Mouse (Mus musculus) CH12.LX (cell line): Measurements from ENCODE around the gene Gemin6. TPM values are rescaled to one million over a fixed set of nuclear protein-coding genes. Genes with fewer than 3 reads are reported as not detected.

Source experiments
- DNase-seq: peaks from one replicate; pipeline ENCODE4 v3.0.0-alpha.2; 2013; ENCODE audit errors: extremely low read depth
- H3K27ac ChIP-seq: 2 replicates; pipeline ENCODE4 v1.5.1; 2012; ENCODE audit warnings: low read depth, mild to moderate bottlenecking, control low read depth, moderate library complexity; ENCODE audit not compliant: insufficient read depth
- H3K27me3 ChIP-seq: replicated peaks from 2 replicates; pipeline ENCODE3; 2012; ENCODE audit warnings: inconsistent platforms
- H3K36me3 ChIP-seq, 2 experiments: replicated peaks in 1 of 2; 2 replicates each; pipeline versions ENCODE3 to v1.6.1; 2012; ENCODE audit warnings: inconsistent platforms in 1 of 2, low read length in 1 of 2, mild to moderate bottlenecking in 1 of 2, mixed read lengths in 1 of 2, moderate library complexity in 1 of 2; ENCODE audit not compliant: control insufficient read depth in 1 of 2, insufficient read depth in 1 of 2
- H3K4me1 ChIP-seq, 2 experiments: 2 replicates each; pipeline ENCODE4 v1.6.1; 2012; ENCODE audit warnings: inconsistent platforms in 1 of 2, moderate library complexity in 1 of 2; ENCODE audit not compliant: insufficient read depth in 2 of 2, control insufficient read depth in 1 of 2
- H3K4me2 ChIP-seq: 2 replicates; pipeline ENCODE4 v1.6.1; 2012; ENCODE audit warnings: low read depth, mild to moderate bottlenecking, control low read depth; ENCODE audit not compliant: poor library complexity, insufficient read depth, severe bottlenecking
- H3K4me3 ChIP-seq, 3 experiments: fragments of 150-350 bp in 1 of 3; sonication (generic) in 1 of 3; replicated peaks in 1 of 3; 2 replicates each; pipeline versions ENCODE3 to v1.5.1; 2011 to 2012; ENCODE audit warnings: low read depth in 2 of 3, low read length in 2 of 3, mild to moderate bottlenecking in 2 of 3, moderate library complexity in 2 of 3, control low read depth in 1 of 3, improper control_type of control experiment in 1 of 3, inconsistent platforms in 1 of 3, mixed read lengths in 1 of 3; ENCODE audit not compliant: poor library complexity in 1 of 3
- H3K79me2 ChIP-seq: replicated peaks from 2 replicates; pipeline ENCODE4 v1.6.1; 2012; ENCODE audit warnings: mild to moderate bottlenecking, moderate library complexity; ENCODE audit not compliant: control insufficient read depth, poor library complexity, insufficient read depth, severe bottlenecking; ENCODE audit errors: extremely low read depth
- H3K9ac ChIP-seq: 2 replicates; pipeline ENCODE4 v1.6.1; 2012; ENCODE audit warnings: low read depth, mild to moderate bottlenecking, control low read depth, moderate library complexity; ENCODE audit not compliant: insufficient read depth
- H3K9me3 ChIP-seq: replicated peaks from 2 replicates; pipeline ENCODE3; 2012; ENCODE audit warnings: low read length, inconsistent platforms, mixed read lengths
- BHLHE40 ChIP-seq: IDR thresholded peaks from 2 replicates; pipeline ENCODE4 v1.6.1; 2011; ENCODE audit warnings: mild to moderate bottlenecking, low read depth, low read length, improper control_type of control experiment
- CHD1 ChIP-seq: IDR thresholded peaks from 2 replicates; pipeline ENCODE4 v1.6.1; 2012; ENCODE audit warnings: low read depth, low read length, improper control_type of control experiment, inconsistent platforms
- CHD2 ChIP-seq: IDR thresholded peaks from 2 replicates; pipeline ENCODE4 v1.6.1; 2011; ENCODE audit warnings: low read length, improper control_type of control experiment
- CTCF ChIP-seq, 2 experiments: IDR thresholded peaks in 1 of 2; conservative IDR thresholded peaks in 1 of 2; 2 replicates each; pipeline ENCODE4 v1.5.1; 2011 to 2012; ENCODE audit warnings: low read depth in 2 of 2, low read length in 2 of 2, improper control_type of control experiment in 1 of 2, inconsistent platforms in 1 of 2, mild to moderate bottlenecking in 1 of 2, moderate library complexity in 1 of 2
- E2F4 ChIP-seq: IDR thresholded peaks from 2 replicates; pipeline ENCODE4 v1.6.1; 2011; ENCODE audit warnings: low read depth, low read length, improper control_type of control experiment; ENCODE audit not compliant: insufficient replicate concordance
- EP300 ChIP-seq: IDR thresholded peaks from 2 replicates; pipeline ENCODE4 v1.6.1; 2011; ENCODE audit warnings: low read length, improper control_type of control experiment
- IRF4 ChIP-seq: IDR thresholded peaks from 2 replicates; pipeline ENCODE4 v1.6.1; 2014; ENCODE audit warnings: low read depth, mild to moderate bottlenecking, inconsistent platforms, low read length, improper control_type of control experiment
- JUND ChIP-seq: conservative IDR thresholded peaks from 2 replicates; pipeline ENCODE4 v1.6.1; 2011; ENCODE audit warnings: low read depth, low read length, improper control_type of control experiment
- MXI1 ChIP-seq: IDR thresholded peaks from 2 replicates; pipeline ENCODE4 v1.6.1; 2011; ENCODE audit warnings: mild to moderate bottlenecking, low read depth, low read length, improper control_type of control experiment
- NELFE ChIP-seq: IDR thresholded peaks from 2 replicates; pipeline ENCODE4 v1.6.1; 2011; ENCODE audit warnings: low read depth, low read length, improper control_type of control experiment
- PAX5 ChIP-seq: IDR thresholded peaks from 2 replicates; pipeline ENCODE4 v1.6.1; 2012; ENCODE audit warnings: low read length, inconsistent platforms, mixed read lengths
- POLR2A ChIP-seq: IDR thresholded peaks from 2 replicates; pipeline ENCODE4 v1.6.1; 2011; ENCODE audit warnings: low read depth, mild to moderate bottlenecking, improper control_type of control experiment, low read length
- RAD21 ChIP-seq: IDR thresholded peaks from 2 replicates; pipeline ENCODE4 v1.6.1; 2011; ENCODE audit warnings: low read depth, mild to moderate bottlenecking, low read length, improper control_type of control experiment, moderate library complexity
- RCOR1 ChIP-seq: conservative IDR thresholded peaks from 2 replicates; pipeline ENCODE4 v1.6.1; 2012; ENCODE audit warnings: low read depth, mild to moderate bottlenecking, inconsistent platforms, low read length, improper control_type of control experiment
- SMC3 ChIP-seq: IDR thresholded peaks from 2 replicates; pipeline ENCODE4 v1.6.1; 2011; ENCODE audit warnings: low read depth, low read length, improper control_type of control experiment
- TBP ChIP-seq: conservative IDR thresholded peaks from 2 replicates; pipeline ENCODE4 v1.6.1; 2011; ENCODE audit warnings: low read depth, low read length, improper control_type of control experiment
- TCF12 ChIP-seq: IDR thresholded peaks from 2 replicates; pipeline ENCODE4 v1.6.1; 2014; ENCODE audit warnings: low read depth, mild to moderate bottlenecking, inconsistent platforms, low read length, improper control_type of control experiment
- ZC3H11A ChIP-seq: IDR thresholded peaks from 2 replicates; pipeline ENCODE4 v1.6.1; 2012; ENCODE audit warnings: low read depth, mild to moderate bottlenecking, inconsistent platforms, low read length, improper control_type of control experiment
- ZKSCAN1 ChIP-seq: IDR thresholded peaks from 2 replicates; pipeline ENCODE4 v1.6.1; 2012; ENCODE audit warnings: low read depth, inconsistent platforms, low read length, improper control_type of control experiment, borderline replicate concordance
- ZNF384 ChIP-seq: IDR thresholded peaks from 2 replicates; pipeline ENCODE4 v1.6.1; 2012; ENCODE audit warnings: low read depth, low read length, improper control_type of control experiment, inconsistent platforms
- dilution Hi-C: fragments of 300-500 bp; cut with MboI; formaldehyde crosslinking; loops from 2 replicates; pipeline ENCODE4 v1.14.3; 2020; ENCODE audit warnings: low sequenced_read_pairs; ENCODE audit not compliant: extremely low pct_unique_long_range_greater_than_20kb, extremely low pct_ligation_motif_present
- in situ Hi-C: fragments of 300-500 bp; cut with MboI; formaldehyde crosslinking; loops from 3 replicates; pipeline ENCODE4 v1.14.3; 2019; ENCODE audit warnings: low sequenced_read_pairs, low pct_ligation_motif_present, low pct_unique_long_range_greater_than_20kb, mixed read lengths
- polyA plus RNA-seq: library from polyadenylated mRNA; unstranded; fragments of >175 nt; gene quantifications from 2 replicates; pipeline ENCODE4 v1.2.1, GENCODE M21; 2012; ENCODE audit warnings: low read depth; ENCODE audit not compliant: insufficient read length
- total RNA-seq, 2 experiments: library from RNA; depleted of rRNA; stranded (reverse); fragments of 300-350 nt in 1 of 2; fragments of >200 nt in 1 of 2; gene quantifications; 2 replicates each; pipeline ENCODE4 v1.2.3; 2012 to 2014

Gemin6 gene
- total and polyA plus RNA-seq, 3 experiments: 65.6 to 120 (median 66.0) TPM

- no peak for DNase-seq
- H3K4me3 ChIP-seq: no peak overlapping the region
- H3K4me1 ChIP-seq: peaks cover 0 to 11% of the 10 kb centered on the region in 2 experiments; a peak in 2 of 4 replicates
- TF ChIP-seq JUND: 0 out of 2 replicates have a peak, but pooled peaks have one; percentile 23
- no peak for TF ChIP-seq MXI1
- peak; percentile 63 for TF ChIP-seq ZNF384
- no peak for TF ChIP-seq EP300
- TF ChIP-seq SMC3: peak; percentile 69
- TF ChIP-seq TBP: no peak
- TF ChIP-seq ZC3H11A: peak; percentile 38; the same call in 1 of the 2 replicates
- TF ChIP-seq BHLHE40: 0 out of 2 replicates have a peak, but pooled peaks have one; percentile 3
- TF ChIP-seq RAD21: peak; percentile 81
- peak in 1 of 2 experiments; percentile 76; a peak in 2 of 4 replicates for TF ChIP-seq CTCF (conservative IDR thresholded peaks at IDR 0.05 in 1 of 2, IDR thresholded peaks at IDR 0.05 in 1 of 2; ENCODE audit: low read depth in 2 of 2, low read length in 2 of 2)
- H3K79me2 ChIP-seq: no peaks in the 10 kb centered on the region
- H3K27me3 ChIP-seq: no peaks in the 10 kb centered on the region
- H3K27ac ChIP-seq: no peak overlapping the region
- dilution Hi-C loops (no loop called here), in situ Hi-C loops (loop anchor here (25.0 kb wide), 2 partner anchors 306 to 481 kb away; partner anchors contain the start of genes Atl2 and Cyp1b1)
- no peak overlapping the region for H3K4me2 ChIP-seq
- H3K9ac ChIP-seq: no peak overlapping the region
- H3K9me3 ChIP-seq: no peaks in the 10 kb centered on the region
- peaks cover 14 to 33% of the 10 kb centered on the region in 2 experiments for H3K36me3 ChIP-seq
These were observed 31.2 kb upstream of the Gemin6 start for GRCm38 (mm10) chr17:80193075-80193474.

- no peak for DNase-seq
- Histone ChIP-seq H3K4me3 (no peak overlapping the region), H3K9ac (no peak overlapping the region), H3K36me3 (peaks cover 37 to 79% of the 10 kb centered on the region in 2 experiments), H3K79me2 (peaks cover 20% of the 10 kb centered on the region), H3K4me2 (no peak overlapping the region), H3K27me3 (no peaks in the 10 kb centered on the region), H3K27ac (no peak overlapping the region), H3K9me3 (no peaks in the 10 kb centered on the region), H3K4me1 (peaks cover 3 to 42% of the 10 kb centered on the region in 2 experiments; a peak in 3 of 4 replicates)
- in situ Hi-C loops: loop anchor here (25.0 kb wide), 2 partner anchors 312 to 487 kb away; partner anchors contain the start of genes Atl2 and Cyp1b1
- TF ChIP-seq SMC3 (no peak), POLR2A (peak; percentile 29; the same call in 1 of the 2 replicates)
- dilution Hi-C loops: no loop called here
These were observed 25.0 kb upstream of the Gemin6 start for GRCm38 (mm10) chr17:80199160-80199778.

GRCm38 (mm10) chr17:80205657-80206056 is 18.6 kb upstream of the Gemin6 start:
- peak overlapping the region; percentile 79 for H3K4me2 ChIP-seq
- no peaks in the 10 kb centered on the region for H3K27me3 ChIP-seq
- peaks cover 29 to 47% of the 10 kb centered on the region in 2 experiments for H3K36me3 ChIP-seq
- no peak for DNase-seq
- H3K4me1 ChIP-seq: peaks cover 3 to 31% of the 10 kb centered on the region in 2 experiments; a peak in 3 of 4 replicates
- H3K9me3 ChIP-seq: no peaks in the 10 kb centered on the region
- H3K4me3 ChIP-seq: peak overlapping the region; percentile 86 to 97 (median 96)
- in situ Hi-C loops: no loop called here
- no peak overlapping the region for H3K27ac ChIP-seq
- dilution Hi-C loops: no loop called here
- no peak for TF ChIP-seq PAX5
- no peak for TF ChIP-seq EP300
- no peak for TF ChIP-seq RCOR1
- no peak for TF ChIP-seq CHD1
- TF ChIP-seq NELFE: no peak
- no peak for TF ChIP-seq CHD2
- no peak for TF ChIP-seq POLR2A
- no peak for TF ChIP-seq CTCF (conservative IDR thresholded peaks at IDR 0.05 in 1 of 2, IDR thresholded peaks at IDR 0.05 in 1 of 2; ENCODE audit: low read depth in 2 of 2, low read length in 2 of 2)
- no peak for TF ChIP-seq IRF4
- no peak for TF ChIP-seq E2F4
- TF ChIP-seq TCF12: no peak
- no peak for TF ChIP-seq ZC3H11A
- TF ChIP-seq ZKSCAN1: no peak
- no peak for TF ChIP-seq SMC3
- H3K79me2 ChIP-seq: peaks cover 42% of the 10 kb centered on the region
- H3K9ac ChIP-seq: peak overlapping the region; percentile 93
